Mouse (Mus musculus) heart, postnatal 0 days (tissue): ENCODE data around the gene Osbpl8. TPM values are rescaled to one million over a fixed set of nuclear protein-coding genes. Genes with fewer than 3 reads are reported as not detected.

ENCODE experiments used
- ATAC-seq: fragments of 200-750 bp; cut with Nextera tagmentation; 2 replicates; pipeline ENCODE4 v1.8.0; 2017; ENCODE audit warnings: low read depth, moderate number of reproducible peaks, moderate library complexity; ENCODE audit not compliant: insufficient read depth
- DNase-seq: peaks from one replicate; pipeline ENCODE4 v3.0.0-alpha.2; 2016; ENCODE audit warnings: low spot score
- H3K27ac ChIP-seq: fragments of 300-500 bp; sonication (generic); 2 replicates; pipeline ENCODE4 v1.5.1; 2014; ENCODE audit warnings: low read depth, mild to moderate bottlenecking
- H3K27me3 ChIP-seq: fragments of 300-500 bp; sonication (generic); 2 replicates; pipeline ENCODE4 v1.6.1; 2014; ENCODE audit warnings: low read length, mixed read lengths; ENCODE audit not compliant: control insufficient read depth, insufficient read depth
- H3K36me3 ChIP-seq: fragments of 300-500 bp; sonication (generic); replicated peaks from 2 replicates; pipeline ENCODE4 v1.6.1; 2014; ENCODE audit warnings: low read length, mixed read lengths; ENCODE audit not compliant: control insufficient read depth, insufficient read depth
- H3K4me1 ChIP-seq: fragments of 300-500 bp; sonication (generic); 2 replicates; pipeline ENCODE4 v1.6.1; 2014; ENCODE audit warnings: antibody characterized with exemption; ENCODE audit not compliant: control insufficient read depth, insufficient read depth
- H3K4me2 ChIP-seq: fragments of 300-500 bp; sonication (generic); 2 replicates; pipeline ENCODE4 v1.6.1; 2014; ENCODE audit warnings: low read depth, mild to moderate bottlenecking, low read length, moderate library complexity
- H3K4me3 ChIP-seq: fragments of 300-500 bp; sonication (generic); 2 replicates; pipeline ENCODE4 v1.5.1; 2014; ENCODE audit warnings: low read depth, low read length
- H3K9ac ChIP-seq: fragments of 300-500 bp; sonication (generic); replicated peaks from 2 replicates; pipeline ENCODE4 v1.6.1; 2014; ENCODE audit warnings: low read depth, low read length, mixed read lengths
- H3K9me3 ChIP-seq: fragments of 300-500 bp; sonication (generic); replicated peaks from 2 replicates; pipeline ENCODE4 v1.6.1; 2016; ENCODE audit warnings: low read length; ENCODE audit not compliant: control insufficient read depth
- CTCF ChIP-seq: IDR thresholded peaks from 2 replicates; pipeline ENCODE4 v1.5.1; 2016; ENCODE audit warnings: antibody characterized with exemption, control low read depth, low read depth
- EP300 ChIP-seq: IDR thresholded peaks from 2 replicates; pipeline ENCODE4 v1.6.1; 2016; ENCODE audit warnings: antibody characterized with exemption, low read depth
- WGBS: fragments of 180-500 bp; shearing (Covaris S2); extraction: QIAGEN DNeasy Blood & Tissue Kit; methylation state at CpG from one replicate; pipeline ENCODE4 v1.1.7; 2014; 5-methylcytosine and 5-hydroxymethylcytosine counted together
- polyA plus RNA-seq: library from polyadenylated mRNA; unstranded; fragments of >200 nt; fragmentation: Nextera tagmentation; extraction: Ambion mirVana; gene quantifications from 2 replicates; pipeline ENCODE4 v1.2.1, GENCODE M21; 2015
- total RNA-seq: library from RNA; depleted of rRNA; stranded (reverse); fragments of >200 nt; gene quantifications from 2 replicates; pipeline ENCODE4 v1.2.3, GENCODE M21; 2014; ENCODE audit warnings: low replicate concordance

Gene Osbpl8
- total and polyA plus RNA-seq, 2 experiments from 2014 or later: 30.8 to 110 TPM

DNA sequence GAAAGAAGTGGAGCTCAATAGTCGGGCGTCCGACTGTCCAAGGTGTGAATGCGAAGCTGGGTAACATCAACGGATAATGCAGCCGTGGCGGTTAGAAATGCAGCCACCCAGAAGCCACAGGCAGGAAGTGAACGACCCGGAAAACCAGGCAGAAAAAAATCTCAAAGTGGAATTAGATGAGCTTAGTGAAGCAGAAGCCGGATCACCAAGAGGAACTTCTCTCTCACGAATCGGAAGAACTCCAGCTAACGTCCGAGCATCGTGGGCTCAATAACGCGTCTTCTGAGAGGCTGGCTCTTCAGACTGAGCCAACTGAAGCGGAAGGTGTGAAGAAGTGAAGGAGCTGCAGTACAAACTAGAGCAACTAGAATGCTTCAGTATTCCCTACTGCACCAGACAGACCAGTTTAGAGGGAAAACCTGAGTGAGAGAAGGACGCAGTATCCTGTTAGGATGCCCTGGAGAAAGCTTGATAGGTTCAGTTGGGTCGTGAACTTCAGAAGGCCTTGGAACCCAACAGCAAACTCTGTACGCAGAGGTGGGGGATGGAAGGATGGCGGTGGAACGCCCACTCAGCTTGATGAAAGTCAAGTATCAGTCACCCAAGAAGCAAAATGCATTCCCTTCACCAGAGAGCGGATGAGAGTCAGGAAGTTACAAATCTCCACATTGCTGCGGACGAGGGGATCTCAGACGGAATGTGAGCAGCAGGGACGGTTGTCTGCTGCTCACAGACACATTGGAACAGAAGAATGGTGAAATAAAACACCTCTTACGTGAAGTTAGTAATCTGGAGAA lies 8.0 kb upstream of the Osbpl8 start:
- no peaks in the 10 kb centered on the region for H3K27me3 ChIP-seq
- TF ChIP-seq EP300 (no peak), CTCF (no peak)
- peak overlapping the region; percentile 40; the same call in 1 of the 2 replicates for H3K27ac ChIP-seq
- WGBS: 77% methylated on average over 29 of the region's 29 CpGs
- H3K4me2 ChIP-seq: peak overlapping the region; percentile 24; the same call in 1 of the 2 replicates
- H3K4me3 ChIP-seq: peak overlapping the region; percentile 16
- no peak overlapping the region for H3K9ac ChIP-seq
- no peaks in the 10 kb centered on the region for H3K4me1 ChIP-seq
- no peaks in the 10 kb centered on the region for H3K36me3 ChIP-seq
- no peak for ATAC-seq
- H3K9me3 ChIP-seq: no peaks in the 10 kb centered on the region
- DNase-seq: no peak

DNA sequence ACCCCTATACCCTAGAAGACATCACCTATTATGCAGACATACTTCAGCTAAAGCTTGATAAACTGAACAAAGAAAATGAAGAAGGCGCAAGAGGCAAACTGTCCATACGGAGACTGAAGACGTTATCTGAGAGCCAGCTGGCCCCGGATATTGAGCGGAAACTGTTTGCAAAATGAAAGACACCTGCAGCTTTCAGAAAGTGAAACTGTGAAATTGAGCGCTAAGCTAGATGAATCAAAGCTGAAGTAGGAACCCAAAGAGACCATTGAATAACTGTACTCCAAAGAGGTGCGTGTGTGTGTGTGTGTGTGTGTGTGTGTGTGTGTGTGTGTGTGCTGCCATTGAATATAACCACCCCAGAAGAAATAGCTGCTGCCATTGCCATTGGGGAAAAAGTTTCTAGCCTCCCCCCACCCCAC lies 7.3 kb upstream of the Osbpl8 start:
- 71% methylated on average over 7 of the region's 7 CpGs for WGBS

DNA sequence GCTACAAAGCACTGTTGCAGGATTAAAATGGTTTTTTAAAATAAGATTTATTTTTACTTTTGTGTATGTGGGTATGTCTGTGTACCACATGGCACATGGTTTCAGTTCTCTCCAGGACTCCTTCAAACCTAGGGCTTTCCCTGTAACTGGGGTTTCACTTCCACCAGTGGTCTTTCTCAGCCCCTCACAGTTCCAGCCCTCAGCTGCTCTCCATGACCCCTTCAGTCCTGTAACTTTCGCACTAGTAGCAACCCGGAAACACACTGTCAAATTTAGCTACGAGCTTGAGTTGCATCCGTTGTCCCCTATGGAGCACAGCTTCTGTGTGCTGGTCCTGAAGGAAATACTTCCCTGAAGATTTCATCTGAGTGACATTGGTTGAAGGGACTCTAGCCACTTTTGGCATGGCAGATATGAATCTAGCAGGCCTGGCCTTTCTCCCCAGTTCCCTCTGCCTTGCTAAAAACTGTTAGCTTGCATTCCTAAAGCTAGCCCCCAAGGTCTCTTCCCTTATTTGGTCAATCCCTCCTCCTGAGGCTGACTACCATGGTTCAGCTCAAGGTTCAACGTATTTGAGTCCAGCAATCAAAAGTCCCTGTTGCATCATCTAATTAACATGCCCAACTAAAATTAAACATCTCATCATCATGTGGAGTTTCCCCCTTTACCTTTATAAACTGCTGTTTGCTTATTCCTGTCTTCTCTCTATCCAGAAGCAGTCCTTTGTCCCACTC lies 4.6 kb upstream of the Osbpl8 start:
- ATAC-seq (no peak), DNase-seq (no peak)
- H3K4me2 ChIP-seq: no peak overlapping the region

More for the DNA sequence above, 7.3 kb upstream of the Osbpl8 start:
- Histone ChIP-seq H3K27ac (peak overlapping the region; percentile 40; the same call in 1 of the 2 replicates), H3K9ac (no peak overlapping the region), H3K36me3 (no peaks in the 10 kb centered on the region), H3K27me3 (no peaks in the 10 kb centered on the region), H3K9me3 (no peaks in the 10 kb centered on the region), H3K4me3 (peak overlapping the region; percentile 16), H3K4me1 (no peaks in the 10 kb centered on the region), H3K4me2 (peak overlapping the region; percentile 24; the same call in 1 of the 2 replicates)
- DNase-seq: no peak
- no peak for TF ChIP-seq CTCF
- ATAC-seq: no peak

GRCm38 (mm10) chr10:111160540-111160939 lies 4.0 kb upstream of the Osbpl8 start:
- DNase-seq: no peak
- Histone ChIP-seq H3K9ac (no peak overlapping the region), H3K9me3 (no peaks in the 10 kb centered on the region), H3K4me1 (peaks cover 11% of the 10 kb centered on the region), H3K27me3 (no peaks in the 10 kb centered on the region), H3K27ac (no peak overlapping the region), H3K4me2 (no peak overlapping the region), H3K4me3 (no peak overlapping the region), H3K36me3 (no peaks in the 10 kb centered on the region)
- WGBS: 89% methylated on average over 3 of the region's 3 CpGs
- no peak for TF ChIP-seq CTCF
- no peak for TF ChIP-seq EP300
- no peak for ATAC-seq

More for the DNA sequence above, 4.6 kb upstream of the Osbpl8 start:
- Histone ChIP-seq H3K9me3 (no peaks in the 10 kb centered on the region), H3K4me3 (no peak overlapping the region), H3K27ac (no peak overlapping the region), H3K4me1 (peaks cover 11% of the 10 kb centered on the region), H3K27me3 (no peaks in the 10 kb centered on the region), H3K9ac (no peak overlapping the region), H3K36me3 (no peaks in the 10 kb centered on the region)
- WGBS: 62% methylated on average over 5 of the region's 5 CpGs
- TF ChIP-seq CTCF: no peak
- no peak for TF ChIP-seq EP300

DNA sequence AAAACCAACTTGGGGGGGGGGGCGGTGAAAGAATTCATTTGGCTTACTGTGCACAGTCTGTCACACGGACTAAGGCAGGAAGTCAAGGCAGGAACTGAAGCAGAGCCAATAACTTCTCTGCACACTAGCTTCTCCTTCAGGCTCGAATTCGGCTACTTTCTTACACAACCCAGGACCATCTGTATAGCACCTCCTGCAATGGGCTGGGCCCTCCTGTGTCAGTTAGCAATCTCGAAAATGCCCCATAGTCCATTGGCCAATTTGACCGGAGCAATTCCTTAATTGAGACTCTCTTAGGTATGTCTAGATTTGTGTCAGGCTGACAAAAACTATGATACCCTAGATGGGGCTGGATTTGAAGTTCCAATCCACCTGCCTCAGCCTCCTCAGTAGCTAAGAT lies 3.2 kb upstream of the Osbpl8 start:
- 84% methylated on average over 6 of the region's 6 CpGs for WGBS
- Histone ChIP-seq H3K9me3 (no peaks in the 10 kb centered on the region), H3K27ac (no peak overlapping the region), H3K4me3 (no peak overlapping the region), H3K4me1 (peaks cover 11% of the 10 kb centered on the region), H3K36me3 (no peaks in the 10 kb centered on the region), H3K27me3 (no peaks in the 10 kb centered on the region), H3K9ac (no peak overlapping the region), H3K4me2 (no peak overlapping the region)
- ATAC-seq (no peak), DNase-seq (no peak)
- TF ChIP-seq CTCF (no peak), EP300 (no peak)
